Mouse (Mus musculus) lung, postnatal 36 days (tissue): ENCODE measurements around the gene Spon2.
A peak's percentile ranks its signal among the peaks of the same experiment; 100 is the strongest.

Source experiments
- DNase-seq: peaks from one replicate; pipeline ENCODE4 v3.0.0; 2022; ENCODE audit warnings: mixed read lengths

Spon2 gene

DNA sequence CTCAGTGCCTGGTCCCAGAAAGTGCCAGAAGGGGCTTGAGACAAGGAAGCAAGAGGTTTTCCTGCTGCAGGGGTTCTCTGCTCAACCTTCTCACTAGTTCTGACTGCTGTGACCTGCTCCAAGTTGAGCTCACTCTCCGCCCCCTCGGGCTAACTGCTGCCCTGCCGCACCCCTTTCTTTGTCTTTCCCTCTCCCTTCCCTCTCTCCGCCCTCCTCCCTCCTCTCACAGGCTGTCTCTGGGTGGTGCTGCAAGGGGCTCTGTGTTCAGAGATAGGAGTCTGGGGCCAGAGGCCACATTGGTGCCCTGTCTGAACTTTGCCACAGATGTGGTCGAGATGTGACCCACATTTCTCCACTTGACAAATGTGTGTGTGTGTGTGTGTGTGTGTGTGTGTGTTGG, at the start of gene Spon2:
Gene Spon2 (minus strand): TSS at position 375 of the 400 bp plus-strand sequence.
- DNase-seq = no peak

DNA sequence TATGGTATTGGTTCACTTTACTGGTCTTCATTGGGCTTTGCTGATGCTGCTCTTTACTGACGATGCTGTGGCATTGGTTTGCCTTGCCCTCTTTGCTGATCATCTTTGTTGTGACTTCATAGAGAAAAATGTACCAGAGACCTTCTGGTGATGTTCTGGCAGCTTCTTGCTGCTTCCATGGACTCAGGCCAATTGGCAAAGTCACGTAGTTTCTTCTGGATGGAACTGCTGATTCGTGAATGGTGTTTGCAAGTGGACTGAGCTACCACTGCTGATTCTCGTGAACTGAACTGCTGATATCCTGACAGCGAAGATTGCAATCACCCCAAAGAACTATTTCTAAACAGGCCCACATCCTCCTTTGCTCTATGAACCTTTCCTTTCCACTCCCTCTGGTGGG, 36.2 kb upstream of the Spon2 start:
- no peak for DNase-seq

DNA sequence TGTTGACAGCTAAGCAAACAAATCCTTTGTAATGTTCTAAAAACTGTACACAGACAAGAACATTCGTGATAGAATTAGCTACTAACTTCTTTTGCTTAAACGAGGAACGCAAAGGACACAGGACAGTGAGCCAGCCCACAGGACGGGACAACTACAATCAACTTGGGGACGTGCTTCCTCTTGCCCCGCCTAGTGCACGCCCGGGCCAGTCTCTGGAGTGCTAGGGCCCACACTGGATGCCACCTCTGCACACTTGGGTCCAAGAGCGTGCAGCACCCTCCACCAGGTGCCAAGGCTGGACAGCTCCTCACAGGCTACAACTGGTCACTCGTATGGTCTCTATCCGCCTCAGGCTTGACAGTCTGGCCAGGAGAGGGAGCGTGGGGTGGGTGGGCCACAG, 29.9 kb upstream of the Spon2 start:
- DNase-seq = no peak

- peak; percentile 21 for DNase-seq
Measured at GRCm38 (mm10) chr5:33247387-33247786, 29.1 kb upstream of the Spon2 start.

DNA sequence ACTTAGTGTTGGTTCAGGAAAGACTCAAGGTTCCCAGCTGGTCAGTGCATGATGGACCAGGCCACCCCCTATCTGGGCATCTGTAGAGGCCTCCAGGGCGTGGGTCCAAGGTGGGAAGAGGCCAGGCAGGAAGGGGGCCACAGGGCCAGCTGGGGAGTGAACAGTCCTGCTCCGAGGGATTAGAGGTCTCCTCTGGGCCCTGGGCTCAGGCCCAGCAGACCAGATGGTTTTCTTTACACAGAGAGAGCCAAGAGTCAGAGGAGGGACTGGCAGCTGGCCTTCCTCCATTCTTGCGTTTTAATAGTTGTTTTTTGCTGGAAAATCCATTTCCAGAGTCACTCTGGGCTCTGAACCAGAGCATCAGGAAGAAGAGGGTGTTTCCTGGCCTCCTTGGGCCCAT, 27.4 kb upstream of the Spon2 start:
- peak; percentile 72 for DNase-seq

- DNase-seq = peak; percentile 23
Measured at GRCm38 (mm10) chr5:33244377-33244920, 26.2 kb upstream of the Spon2 start.

DNA sequence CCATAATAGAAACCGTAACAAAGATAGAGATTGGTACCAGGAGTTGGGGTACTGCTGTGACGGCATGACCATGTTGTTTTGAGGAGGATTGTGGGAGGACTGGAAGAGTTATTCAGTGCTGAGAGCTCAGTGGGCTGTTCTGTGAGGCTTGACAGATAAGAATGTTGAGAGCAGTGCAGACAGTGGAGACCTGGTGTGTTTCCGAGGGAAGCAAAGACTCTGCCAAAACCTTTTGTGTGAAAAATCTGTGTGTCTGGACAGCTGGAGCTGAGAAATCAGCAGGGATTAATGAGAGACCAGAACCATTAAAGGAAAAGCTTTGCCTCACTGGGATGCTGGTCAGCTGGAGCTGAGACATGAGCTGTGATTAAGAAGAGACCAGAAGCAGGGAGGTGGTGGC, 21.7 kb upstream of the Spon2 start:
- DNase-seq = no peak

DNA sequence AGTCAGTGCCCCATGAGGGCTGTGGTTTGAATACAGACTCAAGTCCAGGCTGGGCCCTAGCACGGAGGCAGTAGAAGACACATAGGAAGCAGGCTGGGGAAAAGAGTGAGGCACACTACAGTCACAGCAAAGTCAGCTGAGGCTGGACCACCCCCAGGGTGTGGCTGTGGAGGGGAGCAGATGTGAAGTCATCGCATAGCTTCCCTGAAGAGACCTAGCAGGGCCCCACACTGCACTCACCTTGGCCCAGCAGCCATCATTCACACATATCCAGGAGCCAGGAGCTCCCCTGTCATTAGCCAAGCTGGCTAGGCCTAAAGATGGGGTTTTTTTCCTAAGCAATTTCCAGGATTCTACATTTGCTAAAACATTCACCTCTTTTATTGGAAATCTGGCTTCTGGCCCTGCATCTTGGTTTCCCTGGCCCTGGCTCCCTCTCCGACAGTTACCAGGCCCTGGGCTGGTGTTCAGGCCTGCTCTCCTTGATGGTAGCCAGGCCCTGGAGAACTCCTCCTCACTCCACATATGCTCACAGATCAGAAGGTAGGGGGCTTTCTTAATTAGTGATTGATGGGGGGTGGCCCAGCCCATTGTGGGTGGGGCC, 21.0 kb upstream of the Spon2 start:
- DNase-seq = no peak

GRCm38 (mm10) chr5:33238256-33238645, 20.0 kb upstream of the Spon2 start:
- no peak for DNase-seq

DNA sequence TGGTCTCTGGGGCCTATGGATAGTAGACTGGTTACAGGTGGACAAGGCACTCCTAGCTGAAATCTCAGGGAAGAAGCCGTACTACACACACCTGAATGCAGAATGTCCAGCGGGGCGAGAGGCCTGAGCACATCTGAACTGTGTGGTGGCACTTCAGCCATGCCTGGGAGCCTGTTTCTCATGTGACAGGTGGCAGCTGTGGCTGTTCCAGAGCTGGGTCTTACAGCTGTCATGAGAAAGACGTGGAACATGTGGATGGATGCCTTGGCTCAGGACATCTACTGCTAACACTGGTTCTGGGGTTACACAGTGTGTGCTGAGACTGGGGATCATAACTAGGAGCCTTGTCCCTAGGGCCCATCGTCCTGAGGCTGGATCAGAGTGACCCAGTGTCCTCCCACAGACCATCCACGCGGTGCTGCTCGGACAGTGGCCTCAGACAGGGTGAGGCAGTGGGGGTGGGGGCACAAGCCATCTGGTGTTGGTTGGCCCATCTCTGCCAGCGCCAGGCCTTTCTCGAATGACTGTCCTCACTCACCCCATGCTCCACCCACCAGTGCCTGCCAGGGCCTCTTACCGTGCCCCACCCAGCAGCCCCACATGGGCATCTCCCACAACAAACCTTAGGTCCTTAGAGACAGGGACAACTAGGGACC, 19.5 kb upstream of the Spon2 start:
- DNase-seq = no peak

- peak; percentile 52 for DNase-seq
Measured at GRCm38 (mm10) chr5:33234391-33235031, 16.3 kb upstream of the Spon2 start.

GRCm38 (mm10) chr5:33232791-33233190, 14.5 kb upstream of the Spon2 start:
- no peak for DNase-seq

DNA sequence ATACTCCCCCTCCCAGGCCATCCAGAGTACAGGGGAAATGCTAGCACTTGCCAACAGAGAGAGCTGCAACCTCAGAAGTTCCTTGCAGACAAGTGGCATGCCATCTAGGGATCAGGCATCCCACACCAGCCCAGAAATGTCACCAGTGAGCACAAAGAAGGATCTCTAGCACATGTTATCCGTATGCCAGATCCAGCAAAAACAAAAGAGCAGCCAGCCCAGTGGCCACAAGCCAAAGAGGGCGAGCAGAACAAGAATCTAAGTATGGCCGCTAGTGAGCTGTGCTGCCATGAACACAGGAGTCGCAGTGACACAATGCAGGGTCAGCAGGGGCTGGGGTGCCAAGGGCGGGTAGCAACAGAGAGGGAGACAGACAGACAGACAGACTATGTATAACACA, 12.0 kb upstream of the Spon2 start:
- DNase-seq = peak; percentile 15

DNA sequence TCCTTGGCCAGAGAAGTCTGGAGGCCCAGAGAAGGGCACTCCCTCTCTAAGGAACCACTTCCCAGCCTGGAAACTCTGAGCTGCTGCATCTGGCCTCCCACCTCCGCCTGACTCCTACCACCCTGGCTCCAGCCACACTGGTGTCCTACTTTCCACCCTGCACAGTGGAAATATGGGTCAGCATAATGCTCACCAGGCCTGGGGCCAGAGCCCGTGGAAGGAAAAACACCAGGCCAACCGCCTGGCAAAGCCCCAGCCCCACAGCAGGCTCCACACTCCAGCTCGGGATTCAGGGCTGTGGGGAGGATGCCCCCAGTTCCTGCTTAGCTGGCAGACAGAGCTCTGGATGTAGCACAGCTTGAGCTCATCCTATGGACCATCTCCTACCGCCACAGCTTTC, 10.2 kb upstream of the Spon2 start:
- DNase-seq = peak; percentile 19

- DNase-seq = no peak
Measured at GRCm38 (mm10) chr5:33225673-33226072, 7.4 kb upstream of the Spon2 start.

GRCm38 (mm10) chr5:33224491-33224890, 6.2 kb upstream of the Spon2 start:
- DNase-seq = no peak

DNA sequence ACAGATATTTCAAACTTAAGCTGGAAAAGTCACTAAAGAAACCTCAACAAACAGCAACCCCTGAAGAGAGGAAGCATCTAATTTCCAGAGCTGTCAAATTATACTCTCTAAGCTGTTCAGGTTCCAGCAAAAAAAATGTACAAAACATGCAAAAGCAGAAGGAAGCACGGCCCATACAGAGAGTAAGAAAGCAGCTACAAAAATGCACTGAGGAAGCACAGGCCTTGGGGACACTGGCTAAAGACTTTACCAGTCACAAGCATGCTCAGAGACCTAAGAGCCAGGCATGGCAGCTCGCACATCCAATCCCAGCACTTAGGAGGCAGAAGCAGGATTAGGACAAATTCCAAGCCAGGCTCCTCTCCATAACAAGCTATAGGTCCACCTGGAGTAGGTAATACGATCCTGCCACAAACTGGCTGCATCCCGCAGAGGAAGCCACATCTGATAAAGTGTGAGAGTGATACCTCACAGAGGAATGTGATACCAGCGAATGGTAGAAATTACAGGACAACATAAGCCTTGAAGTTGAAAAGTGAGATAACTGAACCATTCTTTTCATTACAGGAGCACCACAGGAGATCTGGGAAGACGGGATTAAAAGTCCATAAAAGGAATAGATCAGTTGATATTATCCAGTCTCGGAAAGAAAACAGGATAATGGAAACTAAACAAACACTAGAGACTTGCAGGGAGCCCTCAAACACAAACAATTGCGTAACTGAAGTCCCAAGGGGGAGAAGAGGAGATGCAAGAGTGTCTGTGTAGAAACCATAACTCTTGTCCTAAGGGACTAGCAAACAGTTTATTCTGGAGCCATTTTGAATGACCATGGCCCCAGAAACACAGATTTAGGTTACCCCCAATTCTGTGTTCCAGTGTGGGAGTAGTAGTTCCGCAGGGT, 4.8 kb upstream of the Spon2 start:
- DNase-seq = peak; percentile 60

GRCm38 (mm10) chr5:33222389-33222788, 4.1 kb upstream of the Spon2 start:
- no peak for DNase-seq

DNA sequence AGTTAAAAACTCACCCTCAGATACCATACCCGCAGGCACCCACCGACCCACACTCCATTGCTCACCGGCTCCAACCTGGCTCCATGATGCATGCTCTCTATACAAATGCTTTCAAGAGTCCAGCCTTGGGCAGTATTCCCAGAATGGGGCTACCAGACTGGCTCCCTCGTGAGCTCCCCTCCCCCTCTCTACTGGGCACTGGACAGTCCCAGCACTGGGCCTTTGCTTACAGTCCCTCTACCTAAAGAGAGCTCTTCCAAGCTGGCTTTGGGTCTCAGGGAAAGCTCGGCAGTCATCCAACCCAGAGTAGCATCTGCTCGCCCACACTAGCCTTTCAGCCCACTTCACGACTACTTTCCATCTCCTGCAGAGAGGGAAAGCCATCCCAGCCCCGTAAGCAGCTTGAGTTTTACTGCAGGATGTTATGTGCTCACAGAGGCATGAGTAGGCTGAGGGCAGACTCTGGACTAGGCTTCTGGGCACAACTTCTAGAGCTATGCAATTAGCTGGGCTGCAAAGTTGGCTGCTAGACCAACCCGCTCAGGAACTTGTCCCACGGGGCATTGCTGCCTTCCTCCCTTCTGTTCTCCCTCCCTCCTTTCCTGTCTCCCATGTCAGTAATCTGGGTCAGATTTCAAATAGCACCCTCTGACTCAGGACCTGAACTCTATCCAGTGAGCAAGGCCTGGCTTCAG, 2.2 kb upstream of the Spon2 start:
- DNase-seq = peak; percentile 44

- DNase-seq = no peak
Measured at GRCm38 (mm10) chr5:33219831-33220230, 1.6 kb upstream of the Spon2 start.

GRCm38 (mm10) chr5:33218746-33219449, 643 bp upstream of the Spon2 start:
- no peak for DNase-seq

DNA sequence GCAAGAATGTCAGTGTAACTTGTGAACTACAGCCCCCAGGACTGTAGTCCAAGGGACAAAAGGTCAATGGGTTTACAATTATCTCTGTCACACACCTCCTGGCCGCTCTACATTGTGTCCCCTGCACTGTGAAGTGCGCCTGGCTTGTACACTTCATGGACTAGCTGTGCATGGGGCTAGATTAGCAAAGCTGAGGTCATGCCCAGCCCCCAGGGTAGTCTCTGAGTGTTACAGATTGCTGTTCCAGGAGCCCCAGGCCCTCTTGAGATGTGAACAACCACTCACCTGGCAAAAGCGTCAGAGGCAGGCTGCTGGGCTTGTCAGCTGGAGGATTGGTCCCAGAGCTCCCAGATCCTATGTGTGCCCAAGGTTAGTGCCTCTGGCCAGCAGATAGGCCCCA, 592 bp downstream of the Spon2 start:
- DNase-seq = no peak
